Comparison of ENCODE assay signal across 9 mouse cellular contexts in genomic region chr6:128121691-128122090, GRCm38 (mm10). TPM values are rescaled to one million over a fixed set of nuclear protein-coding genes. Genes with fewer than 3 reads are reported as not detected.
DNase-seq lines count a peak whose midpoint lies in the region; ATAC-seq lines count a peak whose summit lies in the region.
"Had no signal": no experiment of that assay in that cellular context is flagged by ENCODE, and none has a peak within 500 bp of the region (broad histone marks: within the 10 kb centered on the region; RNA-seq: fewer than 3 reads in every experiment).

No protein-coding gene starts in this region.

- H3K4me3 ChIP-seq in heart, embryonic 14.5 days (ENCODE audit: control insufficient read depth in 1 of 2, insufficient read depth in 1 of 2, low read depth in 1 of 2, low read length in 2 of 2) = no peak overlapping the region
- no peak overlapping the region for H3K4me3 ChIP-seq in forebrain, embryonic 11.5 days (ENCODE audit: low read depth, low read length)
- H3K4me3 ChIP-seq: hindbrain, embryonic 15.5 days had no signal

- H3K4me1 ChIP-seq in heart, embryonic 14.5 days (ENCODE audit: control insufficient read depth in 2 of 2, insufficient read depth in 2 of 2, low read length in 2 of 2) = peaks cover 60 to 67% of the 10 kb centered on the region in 2 experiments
- H3K4me1 ChIP-seq in forebrain, embryonic 11.5 days (replicated peaks; ENCODE audit: control insufficient read depth, insufficient read depth, low read length) = no peaks in the 10 kb centered on the region

- DNase-seq in layer of hippocampus, adult 11-12 months (ENCODE audit: low spot score) = peak; percentile 56
- DNase-seq in layer of hippocampus, adult 8-10 months (ENCODE audit: low spot score in 2 of 2) = no peak
- DNase-seq in fat pad, adult 2 months (ENCODE audit: extremely low read depth, low read depth, low spot score) = peak; percentile 76
- DNase-seq in lung, postnatal 25 days (ENCODE audit: low spot score) = peak; percentile 85
- DNase-seq in cerebellum, adult 11-12 months = no peak
- no peak for DNase-seq in natural killer cell, adult 2 months (ENCODE audit: low spot score in 2 of 2)
- DNase-seq in forebrain, embryonic 11.5 days (ENCODE audit: low spot score) = no peak

- H3K9me3 ChIP-seq in heart, embryonic 14.5 days (ENCODE audit: control insufficient read depth, low read length) = no peaks in the 10 kb centered on the region
- H3K9me3 ChIP-seq in forebrain, embryonic 11.5 days (ENCODE audit: control insufficient read depth, low read length) = no peaks in the 10 kb centered on the region
- H3K9me3 ChIP-seq: hindbrain, embryonic 15.5 days had no signal

- ATAC-seq in heart, embryonic 14.5 days (ENCODE audit: insufficient number of reproducible peaks, insufficient read depth, low FRiP score, low read depth) = no peak
- no peak for ATAC-seq in forebrain, embryonic 11.5 days (replicated peaks; ENCODE audit: low FRiP score)

- WGBS in heart, embryonic 14.5 days = 79% methylated on average over 5 of the region's 5 CpGs
- WGBS in forebrain, embryonic 11.5 days = 94% methylated on average over 5 of the region's 5 CpGs

- peak overlapping the region; percentile 60 for H3K9ac ChIP-seq in heart, embryonic 14.5 days (ENCODE audit: low read length)
- H3K9ac ChIP-seq in forebrain, embryonic 11.5 days (ENCODE audit: low read length) = no peak overlapping the region
- H3K9ac ChIP-seq: hindbrain, embryonic 15.5 days had no signal

- no peaks in the 10 kb centered on the region for H3K27me3 ChIP-seq in heart, embryonic 14.5 days (ENCODE audit: control insufficient read depth, insufficient read depth, low read length)
- H3K27me3 ChIP-seq in forebrain, embryonic 11.5 days (ENCODE audit: control insufficient read depth, insufficient read depth, low read length) = no peaks in the 10 kb centered on the region
- H3K27me3 ChIP-seq: hindbrain, embryonic 15.5 days had no signal

- peak overlapping the region in 1 of 2 experiments; percentile 74; a peak in 2 of 4 replicates for H3K27ac ChIP-seq in heart, embryonic 14.5 days (replicated peaks in 1 of 2; ENCODE audit: control insufficient read depth in 1 of 2, insufficient read depth in 1 of 2, low read depth in 2 of 2, low read length in 2 of 2)
- H3K27ac ChIP-seq in forebrain, embryonic 11.5 days (ENCODE audit: low read depth, low read length) = no peak overlapping the region
- H3K27ac ChIP-seq: hindbrain, embryonic 15.5 days had no signal

- peaks cover 14% of the 10 kb centered on the region for H3K36me3 ChIP-seq in heart, embryonic 14.5 days (ENCODE audit: control insufficient read depth, insufficient read depth, low read length)
- H3K36me3 ChIP-seq in forebrain, embryonic 11.5 days (ENCODE audit: control insufficient read depth, insufficient read depth, low read length) = no peaks in the 10 kb centered on the region
- H3K36me3 ChIP-seq: hindbrain, embryonic 15.5 days had no signal

- 0 out of 2 replicates have a peak overlapping the region, but pooled peaks have one; percentile 40 for H3K4me2 ChIP-seq in heart, embryonic 14.5 days (ENCODE audit: low read length)
- no peak overlapping the region for H3K4me2 ChIP-seq in forebrain, embryonic 11.5 days (ENCODE audit: low read depth, low read length, severe bottlenecking)
- H3K4me2 ChIP-seq: hindbrain, embryonic 15.5 days had no signal

RNA-seq across cellular contexts. Expression of gene Tspan9, which starts 21.7 kb away (rescaled TPM):
- total RNA-seq in layer of hippocampus, adult 8-10 months (2022) = 10 to 100 TPM; 45.4 to 64.2 (median 56.0) TPM
- 142 and 143 TPM in 2 replicates for polyA plus RNA-seq in heart, embryonic 14.5 days (2014; fragmentation: Nextera tagmentation; extraction: Ambion mirVana)
- polyA plus RNA-seq in forebrain, embryonic 11.5 days (2014; fragmentation: Nextera tagmentation; extraction: Ambion mirVana) = 34.2 and 39.6 TPM in 2 replicates

Comparison
In these comparisons a context has a peak if more than half of its experiments do, and no peak if none do; other contexts are left out.
1. DNase-seq: peak in layer of hippocampus, adult 11-12 months (single experiment), fat pad, adult 2 months (single experiment) and lung, postnatal 25 days (single experiment); none in layer of hippocampus, adult 8-10 months (0 of 2), cerebellum, adult 11-12 months (single experiment), natural killer cell, adult 2 months (0 of 2) and forebrain, embryonic 11.5 days (single experiment).